Mouse (Mus musculus): Measurements from ENCODE around the gene Fasl. TPM values are rescaled to one million over a fixed set of nuclear protein-coding genes. Genes with fewer than 3 reads are reported as not detected.

The Fasl gene
- polyA plus RNA-seq, 1 experiment from 2014 or later: not detected

- 82% methylated on average over 10 of the region's 10 CpGs for WGBS
- Histone ChIP-seq H3K4me2 (ENCODE audit: low read depth, low read length) (no peak overlapping the region), H3K27me3 (replicated peaks; ENCODE audit: control insufficient read depth, insufficient read depth, low read length) (no peaks in the 10 kb centered on the region), H3K9ac (ENCODE audit: low read depth, low read length) (no peak overlapping the region), H3K4me1 (ENCODE audit: control insufficient read depth, insufficient read depth, low read length) (no peaks in the 10 kb centered on the region), H3K9me3 (ENCODE audit: control insufficient read depth, low read length) (no peaks in the 10 kb centered on the region), H3K36me3 (ENCODE audit: control insufficient read depth, insufficient read depth, low read length) (no peaks in the 10 kb centered on the region), H3K27ac (replicated peaks; ENCODE audit: low read depth, low read length) (no peak overlapping the region), H3K4me3 (ENCODE audit: low read depth, low read length) (no peak overlapping the region)
- DNase-seq (ENCODE audit: low spot score): no peak
- ATAC-seq (ENCODE audit: low read depth): no peak
Observed at GRCm38 (mm10) chr1:161794447-161795211, 6.3 kb upstream of the Fasl start.

- Histone ChIP-seq H3K9me3 (ENCODE audit: control insufficient read depth, low read length) (no peaks in the 10 kb centered on the region), H3K9ac (ENCODE audit: low read depth, low read length) (no peak overlapping the region), H3K36me3 (ENCODE audit: control insufficient read depth, insufficient read depth, low read length) (no peaks in the 10 kb centered on the region), H3K27ac (replicated peaks; ENCODE audit: low read depth, low read length) (no peak overlapping the region), H3K4me1 (ENCODE audit: control insufficient read depth, insufficient read depth, low read length) (no peaks in the 10 kb centered on the region), H3K4me3 (ENCODE audit: low read depth, low read length) (no peak overlapping the region), H3K27me3 (replicated peaks; ENCODE audit: control insufficient read depth, insufficient read depth, low read length) (no peaks in the 10 kb centered on the region), H3K4me2 (ENCODE audit: low read depth, low read length) (no peak overlapping the region)
- WGBS: 74% methylated on average over 3 of the region's 3 CpGs
- no peak for ATAC-seq (ENCODE audit: low read depth)
- no peak for DNase-seq (ENCODE audit: low spot score)
Observed at GRCm38 (mm10) chr1:161793321-161793720, 5.0 kb upstream of the Fasl start.

DNA sequence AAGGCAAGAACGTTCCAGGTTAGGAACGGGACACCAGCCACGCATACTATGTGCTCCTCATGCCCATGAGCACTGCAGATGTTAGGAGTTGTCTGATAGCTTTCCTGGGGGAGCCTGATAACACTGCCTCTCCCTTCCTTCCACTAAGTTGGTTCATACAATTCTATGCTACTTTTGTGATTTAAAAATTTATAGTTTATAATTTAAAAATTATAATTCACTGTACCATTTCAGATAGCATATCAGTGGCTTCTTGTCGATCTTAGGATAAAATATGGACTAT, 4.3 kb upstream of the Fasl start:
- ATAC-seq (ENCODE audit: low read depth): no peak
- 90% methylated on average over 4 of the region's 4 CpGs for WGBS
- no peak overlapping the region for H3K27ac ChIP-seq (replicated peaks; ENCODE audit: low read depth, low read length)
- no peaks in the 10 kb centered on the region for H3K36me3 ChIP-seq (ENCODE audit: control insufficient read depth, insufficient read depth, low read length)
- H3K4me1 ChIP-seq (ENCODE audit: control insufficient read depth, insufficient read depth, low read length): no peaks in the 10 kb centered on the region
- no peak overlapping the region for H3K4me2 ChIP-seq (ENCODE audit: low read depth, low read length)
- no peak for DNase-seq (ENCODE audit: low spot score)
- no peaks in the 10 kb centered on the region for H3K9me3 ChIP-seq (ENCODE audit: control insufficient read depth, low read length)
- H3K27me3 ChIP-seq (replicated peaks; ENCODE audit: control insufficient read depth, insufficient read depth, low read length): no peaks in the 10 kb centered on the region
- no peak overlapping the region for H3K4me3 ChIP-seq (ENCODE audit: low read depth, low read length)
- no peak overlapping the region for H3K9ac ChIP-seq (ENCODE audit: low read depth, low read length)

DNA sequence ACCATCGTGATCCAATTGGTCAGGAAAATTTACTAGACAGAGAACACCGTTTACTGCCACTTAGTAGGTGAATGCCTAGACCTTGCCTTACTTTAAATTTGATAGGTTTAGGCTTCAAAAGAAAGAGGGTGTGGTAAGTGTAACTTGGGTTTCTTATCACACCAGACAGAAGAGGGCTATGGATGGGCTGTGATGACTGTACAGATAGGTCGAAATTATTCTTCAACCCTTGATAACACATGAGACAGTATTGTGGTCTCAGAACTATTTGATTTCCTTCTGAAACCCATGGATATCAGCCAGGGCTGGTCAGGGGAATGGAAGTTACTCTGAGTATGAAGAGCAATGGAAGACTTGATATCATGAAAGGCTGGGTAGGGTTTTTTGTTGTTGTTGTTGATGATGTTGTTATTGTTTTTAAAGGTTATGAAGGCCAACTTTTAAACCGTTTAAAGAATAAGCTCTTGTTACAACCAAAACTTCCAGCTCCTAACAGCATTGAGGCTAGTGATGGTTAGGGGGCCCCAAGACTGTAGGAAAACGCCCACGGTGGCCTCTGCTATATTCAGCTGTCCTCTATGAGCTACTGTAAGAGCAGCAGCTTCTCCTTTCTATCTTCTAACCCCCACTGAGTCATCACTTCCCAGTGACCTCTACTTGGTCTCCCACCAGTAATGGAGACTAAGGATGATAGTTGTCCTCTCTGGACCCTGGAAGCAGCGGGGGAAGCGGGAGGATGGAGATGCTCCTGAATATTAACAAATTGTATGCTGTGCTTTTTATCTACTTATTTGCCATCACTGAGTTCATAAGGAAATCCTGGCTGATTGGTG, 3.8 kb upstream of the Fasl start:
- Histone ChIP-seq H3K4me2 (ENCODE audit: low read depth, low read length) (no peak overlapping the region), H3K27ac (replicated peaks; ENCODE audit: low read depth, low read length) (no peak overlapping the region), H3K27me3 (replicated peaks; ENCODE audit: control insufficient read depth, insufficient read depth, low read length) (no peaks in the 10 kb centered on the region), H3K9me3 (ENCODE audit: control insufficient read depth, low read length) (no peaks in the 10 kb centered on the region), H3K4me1 (ENCODE audit: control insufficient read depth, insufficient read depth, low read length) (no peaks in the 10 kb centered on the region), H3K9ac (ENCODE audit: low read depth, low read length) (no peak overlapping the region), H3K4me3 (ENCODE audit: low read depth, low read length) (no peak overlapping the region), H3K36me3 (ENCODE audit: control insufficient read depth, insufficient read depth, low read length) (no peaks in the 10 kb centered on the region)
- no peak for DNase-seq (ENCODE audit: low spot score)
- WGBS: 86% methylated on average over 8 of the region's 8 CpGs
- no peak for ATAC-seq (ENCODE audit: low read depth)

DNA sequence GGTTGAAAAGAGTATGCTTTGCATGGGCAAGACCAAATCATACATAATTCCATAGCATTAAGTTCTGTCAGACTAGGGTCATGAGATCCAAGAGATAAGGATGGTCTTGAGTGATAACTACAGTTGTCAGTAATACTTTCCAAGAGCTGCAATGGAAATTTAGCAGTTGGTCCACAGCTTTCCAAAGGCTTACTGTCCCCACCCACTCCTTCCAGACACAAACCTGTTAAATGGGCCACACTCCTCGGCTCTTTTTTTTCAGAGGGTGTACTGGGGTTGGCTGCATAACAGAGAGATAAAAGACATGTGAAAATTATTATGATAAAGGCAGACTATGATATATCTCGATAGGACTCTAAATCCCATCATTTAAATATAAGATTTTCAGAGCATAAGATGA, 5.6 kb downstream of the Fasl start:
- H3K27ac ChIP-seq (replicated peaks; ENCODE audit: low read depth, low read length): no peak overlapping the region
- H3K9me3 ChIP-seq (ENCODE audit: control insufficient read depth, low read length): no peaks in the 10 kb centered on the region
- 77% methylated on average over 2 of the region's 2 CpGs for WGBS
- H3K9ac ChIP-seq (ENCODE audit: low read depth, low read length): no peak overlapping the region
- ATAC-seq (ENCODE audit: low read depth) (no peak), DNase-seq (ENCODE audit: low spot score) (no peak)
- H3K4me2 ChIP-seq (ENCODE audit: low read depth, low read length): no peak overlapping the region
- no peak overlapping the region for H3K4me3 ChIP-seq (ENCODE audit: low read depth, low read length)
- H3K4me1 ChIP-seq (ENCODE audit: control insufficient read depth, insufficient read depth, low read length): no peaks in the 10 kb centered on the region
- no peaks in the 10 kb centered on the region for H3K27me3 ChIP-seq (replicated peaks; ENCODE audit: control insufficient read depth, insufficient read depth, low read length)
- no peaks in the 10 kb centered on the region for H3K36me3 ChIP-seq (ENCODE audit: control insufficient read depth, insufficient read depth, low read length)

DNA sequence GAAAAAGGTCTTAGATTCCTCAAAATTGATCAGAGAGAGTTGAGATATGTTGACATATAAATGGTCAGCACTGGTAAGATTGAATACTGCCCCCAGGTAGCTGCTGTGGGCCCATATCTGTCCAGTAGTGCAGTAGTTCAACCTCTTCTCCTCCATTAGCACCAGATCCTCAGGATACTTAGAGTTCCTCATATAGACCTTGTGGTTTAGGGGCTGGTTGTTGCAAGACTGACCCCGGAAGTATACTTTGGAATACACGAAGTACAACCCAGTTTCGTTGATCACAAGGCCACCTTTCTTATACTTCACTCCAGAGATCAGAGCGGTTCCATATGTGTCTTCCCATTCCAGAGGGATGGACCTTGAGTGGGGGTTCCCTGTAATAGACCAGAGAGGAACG, 6.7 kb downstream of the Fasl start:
- H3K4me2 ChIP-seq (ENCODE audit: low read depth, low read length): no peak overlapping the region
- H3K9ac ChIP-seq (ENCODE audit: low read depth, low read length): no peak overlapping the region
- no peaks in the 10 kb centered on the region for H3K36me3 ChIP-seq (ENCODE audit: control insufficient read depth, insufficient read depth, low read length)
- H3K27me3 ChIP-seq (replicated peaks; ENCODE audit: control insufficient read depth, insufficient read depth, low read length): no peaks in the 10 kb centered on the region
- no peak for ATAC-seq (ENCODE audit: low read depth)
- 79% methylated on average over 5 of the region's 5 CpGs for WGBS
- no peak for DNase-seq (ENCODE audit: low spot score)
- no peak overlapping the region for H3K27ac ChIP-seq (replicated peaks; ENCODE audit: low read depth, low read length)
- no peak overlapping the region for H3K4me3 ChIP-seq (ENCODE audit: low read depth, low read length)
- H3K9me3 ChIP-seq (ENCODE audit: control insufficient read depth, low read length): no peaks in the 10 kb centered on the region
- no peaks in the 10 kb centered on the region for H3K4me1 ChIP-seq (ENCODE audit: control insufficient read depth, insufficient read depth, low read length)

- H3K9ac ChIP-seq (ENCODE audit: low read depth, low read length): no peak overlapping the region
- H3K27ac ChIP-seq (replicated peaks; ENCODE audit: low read depth, low read length): no peak overlapping the region
- no peaks in the 10 kb centered on the region for H3K4me1 ChIP-seq (ENCODE audit: control insufficient read depth, insufficient read depth, low read length)
- H3K36me3 ChIP-seq (ENCODE audit: control insufficient read depth, insufficient read depth, low read length): no peaks in the 10 kb centered on the region
- ATAC-seq (ENCODE audit: low read depth) (no peak), DNase-seq (ENCODE audit: low spot score) (no peak)
- no peak overlapping the region for H3K4me2 ChIP-seq (ENCODE audit: low read depth, low read length)
- no peaks in the 10 kb centered on the region for H3K9me3 ChIP-seq (ENCODE audit: control insufficient read depth, low read length)
- H3K4me3 ChIP-seq (ENCODE audit: low read depth, low read length): no peak overlapping the region
- no peaks in the 10 kb centered on the region for H3K27me3 ChIP-seq (replicated peaks; ENCODE audit: control insufficient read depth, insufficient read depth, low read length)
Observed at GRCm38 (mm10) chr1:161779057-161779456, 9.2 kb downstream of the Fasl start.

DNA sequence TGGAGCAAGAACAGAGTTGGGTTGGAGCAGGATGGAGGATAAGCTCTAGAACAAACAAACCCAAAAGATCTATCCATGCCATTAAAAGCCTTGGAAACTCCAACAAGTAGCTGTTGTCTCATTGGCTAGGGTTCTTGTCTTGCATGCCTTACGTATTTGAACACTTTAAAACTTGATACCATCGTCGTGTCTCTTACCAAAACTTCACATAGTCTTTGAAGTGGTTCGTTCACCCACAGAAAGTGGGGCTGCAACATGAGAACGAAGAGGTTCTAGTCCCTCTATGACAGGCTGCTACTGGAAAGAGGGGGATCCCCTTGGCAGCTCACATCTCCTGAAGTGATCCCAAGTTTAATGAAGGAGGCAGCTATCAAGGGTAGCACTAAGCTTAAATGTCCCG, 13.1 kb downstream of the Fasl start:
- no peaks in the 10 kb centered on the region for H3K9me3 ChIP-seq (ENCODE audit: control insufficient read depth, low read length)
- ATAC-seq (ENCODE audit: low read depth): no peak
- H3K4me2 ChIP-seq (ENCODE audit: low read depth, low read length): no peak overlapping the region
- H3K27me3 ChIP-seq (replicated peaks; ENCODE audit: control insufficient read depth, insufficient read depth, low read length): no peaks in the 10 kb centered on the region
- no peak for DNase-seq (ENCODE audit: low spot score)
- H3K36me3 ChIP-seq (ENCODE audit: control insufficient read depth, insufficient read depth, low read length): no peaks in the 10 kb centered on the region
- H3K4me1 ChIP-seq (ENCODE audit: control insufficient read depth, insufficient read depth, low read length): no peaks in the 10 kb centered on the region
- no peak overlapping the region for H3K27ac ChIP-seq (replicated peaks; ENCODE audit: low read depth, low read length)
- no peak overlapping the region for H3K4me3 ChIP-seq (ENCODE audit: low read depth, low read length)
- H3K9ac ChIP-seq (ENCODE audit: low read depth, low read length): no peak overlapping the region
- WGBS: 70% methylated on average over 6 of the region's 6 CpGs

GRCm38 (mm10) chr1:161771293-161771692, 17.0 kb downstream of the Fasl start:
- Histone ChIP-seq H3K9me3 (ENCODE audit: control insufficient read depth, low read length) (no peaks in the 10 kb centered on the region), H3K4me3 (ENCODE audit: low read depth, low read length) (no peak overlapping the region), H3K4me2 (ENCODE audit: low read depth, low read length) (no peak overlapping the region), H3K4me1 (ENCODE audit: control insufficient read depth, insufficient read depth, low read length) (no peaks in the 10 kb centered on the region), H3K27ac (replicated peaks; ENCODE audit: low read depth, low read length) (no peak overlapping the region), H3K36me3 (ENCODE audit: control insufficient read depth, insufficient read depth, low read length) (no peaks in the 10 kb centered on the region), H3K9ac (ENCODE audit: low read depth, low read length) (no peak overlapping the region), H3K27me3 (replicated peaks; ENCODE audit: control insufficient read depth, insufficient read depth, low read length) (no peaks in the 10 kb centered on the region)
- no peak for DNase-seq (ENCODE audit: low spot score)
- 68% methylated on average over 2 of the region's 2 CpGs for WGBS
- ATAC-seq (ENCODE audit: low read depth): no peak
